Mouse (Mus musculus): ENCODE results near the gene Plekha3. TPM values are rescaled to one million over a fixed set of nuclear protein-coding genes. Genes with fewer than 3 reads are reported as not detected.

Plekha3 gene
- polyA plus RNA-seq, 1 experiment from 2014 or later: 13.4 TPM

DNA sequence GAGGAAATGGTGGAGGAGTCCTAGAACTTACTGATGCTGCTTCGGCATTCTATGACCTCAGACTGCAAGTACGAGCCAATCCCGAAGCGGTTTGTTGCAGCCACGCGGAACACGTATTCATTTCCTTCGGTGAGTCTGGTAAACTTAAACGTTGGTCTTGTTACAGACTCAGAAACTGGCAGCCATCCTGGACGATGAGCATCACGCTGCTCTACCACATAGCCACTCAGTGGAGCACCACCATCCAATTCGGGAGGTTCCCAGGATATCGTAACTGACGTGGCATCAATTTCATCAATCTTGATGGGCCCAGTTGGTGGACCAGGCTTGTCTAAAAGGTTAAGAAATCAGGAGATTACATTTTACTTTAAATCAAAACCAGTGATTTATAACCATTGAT, 44.6 kb downstream of the Plekha3 start:
- Histone ChIP-seq H3K27ac (no peak overlapping the region), H3K27me3 (no peaks in the 10 kb centered on the region), H3K36me3 (no peaks in the 10 kb centered on the region), H3K4me1 (no peaks in the 10 kb centered on the region), H3K4me2 (no peak overlapping the region), H3K9me3 (no peaks in the 10 kb centered on the region), H3K4me3 (no peak overlapping the region), H3K9ac (no peak overlapping the region)
- 92% methylated on average over 14 of the region's 14 CpGs for WGBS
- no peak for ATAC-seq (ENCODE audit: borderline replicate concordance, extremely low read depth, low FRiP score, low TSS enrichment)

Other genes starting within 250 kb of the Plekha3 start
- gene Prkra, start 27.3 kb upstream of the Plekha3 start, polyA plus RNA-seq (2015; fragmentation: Nextera tagmentation; extraction: Ambion mirVana): 68.2 and 73.7 TPM in 2 replicates
- gene Pjvk, start 26.8 kb upstream of the Plekha3 start, polyA plus RNA-seq (2015; fragmentation: Nextera tagmentation; extraction: Ambion mirVana): 0.20 and 0.21 TPM in 2 replicates
- 70.3 and 73.3 TPM in 2 replicates for gene Fkbp7, start 2.2 kb upstream of the Plekha3 start, polyA plus RNA-seq (2015; fragmentation: Nextera tagmentation; extraction: Ambion mirVana)

Data from lung, embryonic 15.5 days (tissue).